Mouse (Mus musculus): Measurements from ENCODE around the gene Kdm4c. TPM values are rescaled to one million over a fixed set of nuclear protein-coding genes. Genes with fewer than 3 reads are reported as not detected.
"Not testable (repeated sequence)": the region's sequence is repeated elsewhere in the genome, so short reads cannot be mapped to it uniquely, and the experiment has no call there.

Kdm4c gene
- polyA plus RNA-seq, 1 experiment: 10.1 TPM

- no peak for DNase-seq (ENCODE audit: low spot score)
Measured at GRCm38 (mm10) chr4:74311135-74311534, 68.8 kb downstream of the Kdm4c start.

GRCm38 (mm10) chr4:74312858-74313257, 70.6 kb downstream of the Kdm4c start:
- DNase-seq (ENCODE audit: low spot score): no peak

GRCm38 (mm10) chr4:74315388-74315787, 73.1 kb downstream of the Kdm4c start:
- no peak for DNase-seq (ENCODE audit: low spot score)

GRCm38 (mm10) chr4:74319313-74319712, 77.0 kb downstream of the Kdm4c start:
- DNase-seq (ENCODE audit: low spot score): no peak

GRCm38 (mm10) chr4:74357479-74357878, 115.2 kb downstream of the Kdm4c start:
- DNase-seq (ENCODE audit: low spot score): no peak

- no peak for DNase-seq (ENCODE audit: low spot score)
Measured at GRCm38 (mm10) chr4:74360274-74360673, 118.0 kb downstream of the Kdm4c start.

- no peak for DNase-seq (ENCODE audit: low spot score)
Measured at GRCm38 (mm10) chr4:74386583-74386982, 144.3 kb downstream of the Kdm4c start.

GRCm38 (mm10) chr4:74393162-74393561, 150.9 kb downstream of the Kdm4c start:
- no peak for DNase-seq (ENCODE audit: low spot score)

GRCm38 (mm10) chr4:74396562-74396961, 154.3 kb downstream of the Kdm4c start:
- DNase-seq (ENCODE audit: low spot score): no peak

GRCm38 (mm10) chr4:74401617-74402313, 159.5 kb downstream of the Kdm4c start:
- DNase-seq (ENCODE audit: low spot score): not testable (repeated sequence)

- DNase-seq (ENCODE audit: low spot score): no peak
Measured at GRCm38 (mm10) chr4:74408731-74409130, 166.4 kb downstream of the Kdm4c start.

- DNase-seq (ENCODE audit: low spot score): no peak
Measured at GRCm38 (mm10) chr4:74419794-74420193, 177.5 kb downstream of the Kdm4c start.

Other genes with a start within 250 kb of the Kdm4c start
- 0.19 and 0.24 TPM in 2 replicates for gene Frmd3, start 229.1 kb upstream of the Kdm4c start, polyA plus RNA-seq (2012; rRNA removed)

Measured in urinary bladder, adult 2 months (tissue).